Mouse (Mus musculus) erythroblast, embryonic 14.5 days (primary cell): ENCODE data around the gene Nsun6.

ENCODE experiments used
- GATA1 ChIP-seq: IDR thresholded peaks from 2 replicates; pipeline ENCODE4 v1.6.1; 2012; ENCODE audit warnings: low read length, inconsistent platforms, mixed read lengths
- TAL1 ChIP-seq: IDR thresholded peaks from 3 replicates; pipeline ENCODE4 v1.6.1; 2012; ENCODE audit warnings: low read length, inconsistent platforms, mixed read lengths

- TF ChIP-seq GATA1 (no peak), TAL1 (no peak)
Observed at GRCm38 (mm10) chr2:14992531-14992930, 62.3 kb downstream of the Nsun6 start.
